Mouse (Mus musculus) forebrain, embryonic 10.5 days (tissue): Measurements from ENCODE around the gene Lasp1. TPM values are rescaled to one million over a fixed set of nuclear protein-coding genes. Genes with fewer than 3 reads are reported as not detected.

Experiments used
- DNase-seq: peaks from one replicate; pipeline ENCODE4 v3.0.0-alpha.2; 2017; ENCODE audit warnings: low spot score; ENCODE audit errors: extremely low spot score
- H3K27ac ChIP-seq: fragments of 300-500 bp; sonication (generic); 2 replicates; pipeline ENCODE4 v1.5.1; 2016; ENCODE audit warnings: mild to moderate bottlenecking
- H3K27me3 ChIP-seq: fragments of 300-500 bp; sonication (generic); 2 replicates; pipeline ENCODE4 v1.6.1; 2016; ENCODE audit warnings: mild to moderate bottlenecking; ENCODE audit not compliant: poor library complexity, severe bottlenecking
- H3K36me3 ChIP-seq: fragments of 300-500 bp; sonication (generic); replicated peaks from 2 replicates; pipeline ENCODE4 v1.6.1; 2016; ENCODE audit warnings: mild to moderate bottlenecking, moderate library complexity
- H3K4me1 ChIP-seq: fragments of 300-500 bp; sonication (generic); 2 replicates; pipeline ENCODE4 v1.6.1; 2016
- H3K4me3 ChIP-seq: fragments of 300-500 bp; sonication (generic); 2 replicates; pipeline ENCODE4 v1.5.1; 2016; ENCODE audit warnings: mild to moderate bottlenecking, moderate library complexity
- H3K9me3 ChIP-seq: fragments of 300-500 bp; sonication (generic); 2 replicates; pipeline ENCODE4 v1.6.1; 2016; ENCODE audit warnings: mild to moderate bottlenecking, moderate library complexity
- WGBS: fragments of 180-500 bp; shearing (Covaris S2); methylation state at CpG from one replicate; pipeline ENCODE4 v1.1.7; 2016; 5-methylcytosine and 5-hydroxymethylcytosine counted together
- polyA plus RNA-seq: library from polyadenylated mRNA; unstranded; fragments of >200 nt; fragmentation: Nextera tagmentation; extraction: Ambion mirVana; gene quantifications from 2 replicates; pipeline ENCODE4 v1.2.1, GENCODE M21; 2016

The Lasp1 gene
- polyA plus RNA-seq, 1 experiment from 2014 or later, result 85.5 TPM

DNA sequence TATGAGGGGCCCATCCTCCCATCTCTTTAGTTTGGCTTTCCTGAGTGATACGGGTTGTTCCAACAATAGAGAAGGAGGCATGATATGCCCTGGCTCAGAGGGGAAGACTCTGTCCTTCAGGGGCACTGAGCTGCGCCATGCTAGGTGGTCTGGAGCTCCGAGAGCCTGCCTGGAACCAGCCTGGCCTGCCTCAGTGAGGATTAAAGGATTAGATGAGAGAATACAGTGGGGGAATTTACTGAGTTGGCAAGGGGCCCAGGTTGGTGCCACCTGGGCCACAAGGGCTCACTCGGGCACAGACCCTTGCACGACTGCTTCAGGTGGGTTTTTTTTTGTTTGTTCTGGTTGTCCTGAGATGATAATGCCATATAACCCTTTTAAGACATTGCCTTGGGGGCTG is 17.4 kb downstream of the Lasp1 start:
- WGBS, result 51% methylated on average over 5 of the region's 5 CpGs
- Histone ChIP-seq H3K27ac (peak overlapping the region; percentile 93), H3K4me3 (0 out of 2 replicates have a peak overlapping the region, but pooled peaks have one; percentile 4), H3K27me3 (no peaks in the 10 kb centered on the region), H3K36me3 (peaks cover 66% of the 10 kb centered on the region), H3K9me3 (no peaks in the 10 kb centered on the region), H3K4me1 (peaks cover 98% of the 10 kb centered on the region)
- DNase-seq, result no peak

DNA sequence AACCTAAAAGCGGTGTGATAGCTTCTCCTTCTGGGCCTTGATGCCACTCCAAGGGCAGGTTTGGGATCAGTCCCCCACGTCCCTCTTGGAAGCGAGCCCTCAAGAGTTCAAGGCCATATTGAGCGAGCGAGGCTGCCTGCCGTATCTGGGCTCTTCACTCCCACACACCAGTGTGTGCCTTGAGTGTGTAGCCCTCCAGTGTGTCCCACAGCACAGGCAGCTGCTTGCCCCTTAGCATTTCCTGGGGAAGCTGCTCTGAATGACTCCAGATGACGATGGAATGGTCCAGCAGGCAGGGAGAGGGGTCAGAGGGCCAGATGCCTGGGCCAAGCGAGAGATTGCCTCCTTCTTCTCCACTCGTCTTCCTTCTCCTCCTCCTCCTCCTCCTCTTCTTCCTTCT is 18.1 kb downstream of the Lasp1 start:
- H3K4me3 ChIP-seq, result no peak overlapping the region
- H3K36me3 ChIP-seq, result peaks cover 72% of the 10 kb centered on the region
- WGBS, result 53% methylated on average over 9 of the region's 9 CpGs
- peak overlapping the region; percentile 93 for H3K27ac ChIP-seq
- peaks cover 95% of the 10 kb centered on the region for H3K4me1 ChIP-seq
- no peaks in the 10 kb centered on the region for H3K27me3 ChIP-seq
- no peak for DNase-seq
- no peaks in the 10 kb centered on the region for H3K9me3 ChIP-seq

DNA sequence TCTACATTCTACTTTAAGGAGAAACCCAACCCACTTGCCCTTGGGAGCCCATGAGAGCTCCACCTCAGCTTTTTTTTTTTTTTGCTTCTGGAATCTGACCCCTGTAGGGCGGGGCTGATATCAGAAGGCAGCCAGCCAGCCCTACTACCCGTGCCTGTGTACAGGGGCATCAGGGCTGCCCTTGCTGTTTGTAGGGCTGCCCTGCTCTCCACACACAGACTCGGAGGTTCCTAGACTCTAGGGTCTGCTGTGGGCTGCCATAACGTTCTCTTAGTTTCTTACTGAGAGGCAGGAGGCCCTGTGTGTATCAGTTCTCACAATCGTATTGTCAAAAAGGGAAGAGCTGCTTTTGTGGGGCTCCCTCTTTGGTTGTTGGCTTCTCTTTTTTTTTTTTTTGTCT is 18.6 kb downstream of the Lasp1 start:
- DNase-seq, result no peak

DNA sequence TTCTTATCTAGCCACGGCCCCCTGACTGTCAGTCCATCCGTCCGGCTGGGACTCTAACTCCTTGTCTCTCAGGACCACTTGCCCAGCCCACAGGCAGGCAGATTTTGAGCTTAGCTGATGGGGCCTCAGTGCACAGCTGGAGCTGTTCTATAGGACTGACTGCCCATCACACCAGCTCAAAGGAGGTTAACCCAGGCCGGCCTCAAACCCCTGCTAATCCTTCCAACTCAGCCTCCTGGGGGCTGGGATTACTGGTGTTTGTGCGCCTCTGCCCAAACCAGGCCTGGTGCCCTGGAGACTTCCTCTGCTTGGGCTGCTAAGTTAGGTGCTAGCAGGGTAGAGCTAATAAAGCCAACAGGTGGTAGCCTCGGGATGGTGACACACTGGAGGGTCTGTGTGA is 19.2 kb downstream of the Lasp1 start:
- WGBS, result 15% methylated on average over 6 of the region's 6 CpGs
- H3K9me3 ChIP-seq, result no peaks in the 10 kb centered on the region
- DNase-seq, result no peak
- H3K27ac ChIP-seq, result peak overlapping the region; percentile 93
- peak overlapping the region; percentile 25; the same call in 1 of the 2 replicates for H3K4me3 ChIP-seq
- peaks cover 78% of the 10 kb centered on the region for H3K36me3 ChIP-seq
- no peaks in the 10 kb centered on the region for H3K27me3 ChIP-seq
- H3K4me1 ChIP-seq, result peaks cover 90% of the 10 kb centered on the region

More for the DNA sequence above, 18.6 kb downstream of the Lasp1 start:
- WGBS, result 41% methylated on average over 5 of the region's 5 CpGs
- H3K4me1 ChIP-seq, result peaks cover 90% of the 10 kb centered on the region
- H3K36me3 ChIP-seq, result peaks cover 73% of the 10 kb centered on the region
- H3K9me3 ChIP-seq, result no peaks in the 10 kb centered on the region
- peak overlapping the region; percentile 93 for H3K27ac ChIP-seq
- H3K27me3 ChIP-seq, result no peaks in the 10 kb centered on the region
- H3K4me3 ChIP-seq, result no peak overlapping the region

DNA sequence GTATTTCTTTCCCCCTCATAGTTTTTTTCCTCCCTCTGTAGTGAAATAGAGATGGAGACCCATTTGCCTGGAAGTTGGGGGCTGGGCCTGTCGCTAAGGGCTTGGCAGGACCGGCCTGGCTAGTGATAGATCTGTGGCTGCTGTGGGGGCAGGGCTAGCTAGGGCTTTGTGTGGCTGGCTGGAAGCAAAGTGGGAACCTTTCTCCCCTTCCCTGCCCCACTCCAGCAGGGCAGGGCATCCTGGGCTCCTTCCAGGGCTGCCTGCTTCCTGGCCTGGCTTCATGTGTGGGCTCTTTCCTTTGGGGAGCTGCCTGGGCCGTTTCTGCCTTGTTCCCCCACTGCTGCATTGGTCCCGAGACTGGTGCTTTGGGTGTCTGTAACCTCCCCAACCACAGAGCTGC is 19.8 kb downstream of the Lasp1 start:
- Histone ChIP-seq H3K4me3 (peak overlapping the region; percentile 25; the same call in 1 of the 2 replicates), H3K27ac (peak overlapping the region; percentile 93), H3K9me3 (no peaks in the 10 kb centered on the region), H3K36me3 (peaks cover 77% of the 10 kb centered on the region), H3K27me3 (no peaks in the 10 kb centered on the region), H3K4me1 (peaks cover 89% of the 10 kb centered on the region)
- 1% methylated on average over 4 of the region's 4 CpGs for WGBS
- DNase-seq, result peak; percentile 68

DNA sequence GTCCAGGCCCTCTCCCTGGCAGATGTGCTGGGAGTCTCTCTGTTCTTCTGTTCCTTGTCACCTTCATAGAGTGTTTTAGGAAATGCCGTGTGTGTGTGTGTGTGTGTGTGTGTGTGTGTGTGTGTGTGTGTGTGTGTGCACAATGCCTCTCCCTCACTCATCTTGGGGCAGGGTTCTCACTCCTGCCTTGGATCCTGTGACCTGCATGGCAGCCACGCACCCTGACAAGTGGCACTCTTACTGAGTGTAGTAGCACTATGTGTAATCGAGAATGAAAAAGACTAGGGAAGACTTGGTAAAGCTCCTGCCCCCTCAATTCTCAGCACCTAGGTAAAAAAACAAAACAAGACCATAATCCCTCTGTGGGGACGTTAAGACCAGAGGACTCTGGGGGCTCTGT is 20.3 kb downstream of the Lasp1 start:
- Histone ChIP-seq H3K4me3 (no peak overlapping the region), H3K36me3 (peaks cover 76% of the 10 kb centered on the region), H3K27ac (peak overlapping the region; percentile 93), H3K4me1 (peaks cover 83% of the 10 kb centered on the region), H3K9me3 (no peaks in the 10 kb centered on the region), H3K27me3 (no peaks in the 10 kb centered on the region)
- no peak for DNase-seq
- WGBS, result 47% methylated on average over 4 of the region's 4 CpGs

DNA sequence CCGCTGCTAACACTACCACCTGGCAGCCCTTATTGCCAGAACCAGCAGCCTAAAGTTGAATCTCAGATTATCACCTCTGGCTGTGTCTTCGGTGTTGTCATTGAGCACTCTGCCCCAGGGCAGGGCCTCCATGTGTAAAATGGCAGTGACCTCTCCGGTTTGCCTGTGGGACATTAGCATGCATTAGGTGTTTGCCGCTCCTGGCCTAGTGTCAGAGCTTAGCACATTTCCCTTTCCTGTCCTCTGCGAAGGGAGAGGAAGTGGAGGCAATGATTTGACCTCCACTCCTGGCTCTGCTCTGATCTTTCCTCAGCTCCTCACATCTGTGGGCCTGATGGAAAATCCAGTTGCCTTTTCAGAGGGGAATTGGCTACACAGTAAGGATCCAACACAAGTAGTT is 21.1 kb downstream of the Lasp1 start:
- Histone ChIP-seq H3K4me1 (peaks cover 78% of the 10 kb centered on the region), H3K36me3 (peaks cover 76% of the 10 kb centered on the region), H3K27ac (0 out of 2 replicates have a peak overlapping the region, but pooled peaks have one; percentile 31), H3K27me3 (no peaks in the 10 kb centered on the region), H3K4me3 (no peak overlapping the region), H3K9me3 (no peaks in the 10 kb centered on the region)
- no peak for DNase-seq
- WGBS, result 79% methylated on average over 5 of the region's 5 CpGs

DNA sequence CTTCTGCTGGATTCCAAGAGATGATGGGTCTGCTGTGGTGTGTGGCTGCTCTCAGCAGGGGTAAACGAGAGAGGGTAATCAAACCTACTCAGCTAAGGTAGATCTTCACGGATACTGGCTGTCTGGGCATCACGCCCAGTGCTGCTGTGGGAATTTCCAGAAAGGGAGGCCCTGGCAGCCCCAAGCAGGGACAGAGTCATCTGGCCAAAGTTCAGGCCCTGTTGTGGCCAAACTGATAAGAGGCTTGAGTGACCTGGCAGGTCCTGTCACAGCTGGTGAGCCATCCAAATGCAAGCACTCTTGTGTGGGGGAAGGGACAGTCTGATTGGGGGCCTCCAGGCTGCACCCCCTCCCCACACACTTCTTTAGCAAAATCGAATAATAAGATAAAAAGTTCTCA is 22.0 kb downstream of the Lasp1 start:
- no peak for DNase-seq
- H3K4me1 ChIP-seq, result peaks cover 69% of the 10 kb centered on the region
- no peaks in the 10 kb centered on the region for H3K9me3 ChIP-seq
- 78% methylated on average over 4 of the region's 4 CpGs for WGBS
- H3K4me3 ChIP-seq, result no peak overlapping the region
- no peaks in the 10 kb centered on the region for H3K27me3 ChIP-seq
- H3K27ac ChIP-seq, result no peak overlapping the region
- H3K36me3 ChIP-seq, result peaks cover 76% of the 10 kb centered on the region

DNA sequence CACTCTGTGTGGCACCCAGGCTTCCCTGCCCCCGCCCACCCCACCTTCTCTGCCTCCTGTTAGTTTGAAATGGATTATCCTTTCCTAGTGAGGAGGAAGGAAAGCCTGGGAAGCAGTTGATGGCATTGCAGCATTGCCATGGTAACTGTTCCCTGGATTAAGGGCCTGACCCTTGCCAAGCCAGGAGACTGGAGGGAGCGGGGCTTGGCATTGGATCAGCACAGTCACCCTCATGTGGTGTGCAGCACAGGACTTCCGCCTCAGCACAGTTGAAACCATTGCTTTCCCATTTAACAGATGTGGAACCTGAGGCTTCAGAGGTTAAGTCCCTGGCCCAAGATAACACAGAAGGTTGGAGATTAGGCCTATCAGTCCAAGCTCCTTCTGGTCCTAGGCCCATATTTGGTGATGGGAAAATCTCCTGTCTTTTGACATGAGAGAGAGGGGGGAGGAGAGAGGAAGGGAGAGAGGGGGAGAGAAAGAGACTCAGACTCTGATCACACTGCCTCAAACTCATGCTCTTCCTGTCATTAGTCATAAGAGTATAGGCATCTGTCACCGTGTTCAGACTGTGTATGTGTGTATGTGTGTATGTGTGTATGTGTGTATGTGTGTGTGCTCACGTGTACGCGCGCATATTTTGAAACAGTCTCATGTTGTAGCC is 22.7 kb downstream of the Lasp1 start:
- peaks cover 65% of the 10 kb centered on the region for H3K4me1 ChIP-seq
- WGBS, result 90% methylated on average over 8 of the region's 8 CpGs
- H3K27ac ChIP-seq, result peak overlapping the region; percentile 48; the same call in 1 of the 2 replicates
- peaks cover 76% of the 10 kb centered on the region for H3K36me3 ChIP-seq
- H3K9me3 ChIP-seq, result no peaks in the 10 kb centered on the region
- DNase-seq, result no peak
- H3K4me3 ChIP-seq, result no peak overlapping the region
- no peaks in the 10 kb centered on the region for H3K27me3 ChIP-seq

DNA sequence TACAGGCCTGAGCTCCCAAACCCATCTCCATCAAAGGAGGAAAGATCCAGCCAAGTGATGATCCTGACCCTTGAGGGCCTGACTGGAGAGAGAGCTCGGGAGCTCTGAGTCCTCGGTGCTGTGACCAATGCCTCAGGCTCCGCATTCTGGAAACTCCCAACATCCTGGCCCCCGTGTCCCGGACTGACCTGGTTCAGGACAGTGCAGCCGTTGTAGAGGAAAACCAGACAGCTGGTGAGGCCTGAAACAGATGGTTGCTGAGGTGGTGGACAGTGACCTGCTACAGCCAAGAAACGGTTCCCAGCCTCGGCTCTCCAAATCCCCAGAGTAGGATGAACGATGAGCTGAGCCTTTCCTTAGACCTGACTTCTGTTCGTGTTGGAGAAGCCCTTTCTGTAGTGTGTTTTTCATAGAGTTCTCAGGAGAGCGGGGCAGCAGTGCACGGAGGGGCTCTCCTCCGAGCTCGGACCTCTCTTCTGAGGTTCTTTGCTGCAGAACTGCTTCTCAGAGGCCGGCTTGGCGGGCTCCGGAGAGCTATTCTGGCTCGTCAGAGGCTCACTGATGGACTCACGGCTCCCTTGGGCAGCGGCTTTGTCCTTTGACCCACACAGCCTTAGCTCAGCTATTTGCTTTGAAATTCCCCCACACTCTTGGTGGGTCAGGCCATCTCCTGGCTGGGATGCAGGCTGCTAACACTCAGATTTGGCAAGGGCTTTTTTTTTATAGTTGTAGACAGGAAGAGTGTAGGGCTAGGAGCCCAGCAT is 24.2 kb downstream of the Lasp1 start:
- 74% methylated on average over 20 of the region's 20 CpGs for WGBS
- Histone ChIP-seq H3K4me3 (no peak overlapping the region), H3K27ac (peak overlapping the region; percentile 48; the same call in 1 of the 2 replicates), H3K4me1 (peaks cover 50% of the 10 kb centered on the region), H3K9me3 (no peaks in the 10 kb centered on the region), H3K27me3 (no peaks in the 10 kb centered on the region), H3K36me3 (peaks cover 77% of the 10 kb centered on the region)
- no peak for DNase-seq

DNA sequence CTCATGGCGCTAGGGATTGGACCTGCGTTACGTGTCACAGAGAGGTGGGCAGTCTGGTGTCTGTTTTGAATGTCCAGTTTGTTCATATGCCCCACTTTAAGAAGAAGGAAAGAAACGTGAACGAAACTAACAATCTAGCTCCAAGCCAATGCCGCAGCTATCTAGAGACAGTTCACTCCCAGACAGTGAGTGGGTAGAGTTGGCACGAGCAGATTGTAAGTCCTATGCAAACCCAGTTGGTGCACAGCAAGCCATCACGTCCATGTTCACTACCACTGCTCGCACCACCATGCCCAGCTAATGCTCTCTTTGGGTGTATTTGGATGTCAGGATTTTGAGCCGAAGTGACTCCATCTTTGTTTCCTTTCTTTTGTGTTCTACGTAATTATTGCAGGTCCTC is 25.4 kb downstream of the Lasp1 start:
- no peak for DNase-seq
- peaks cover 87% of the 10 kb centered on the region for H3K36me3 ChIP-seq
- no peaks in the 10 kb centered on the region for H3K9me3 ChIP-seq
- peaks cover 38% of the 10 kb centered on the region for H3K4me1 ChIP-seq
- H3K27ac ChIP-seq, result no peak overlapping the region
- H3K4me3 ChIP-seq, result no peak overlapping the region
- WGBS, result 95% methylated on average over 11 of the region's 11 CpGs
- H3K27me3 ChIP-seq, result no peaks in the 10 kb centered on the region

DNA sequence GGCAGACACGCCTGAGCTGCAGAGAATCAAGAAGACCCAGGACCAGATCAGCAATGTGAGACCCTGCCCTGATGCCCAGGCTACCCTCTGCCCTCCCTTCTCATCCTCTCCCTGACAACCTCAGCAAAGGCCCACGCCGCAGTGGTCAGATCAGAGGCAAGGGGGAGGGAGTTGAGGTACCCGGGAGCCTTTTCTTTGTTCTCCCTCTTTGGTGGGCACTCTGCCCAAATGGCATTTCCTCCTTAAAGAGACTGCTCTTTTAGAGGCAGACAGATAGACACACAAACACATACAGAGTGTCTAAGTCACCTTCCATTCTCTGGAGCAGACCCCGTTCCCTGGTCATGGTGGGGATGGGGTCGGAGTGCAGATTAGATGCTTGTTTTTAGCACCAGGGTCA is 26.1 kb downstream of the Lasp1 start:
- peaks cover 90% of the 10 kb centered on the region for H3K36me3 ChIP-seq
- no peak for DNase-seq
- H3K27me3 ChIP-seq, result no peaks in the 10 kb centered on the region
- H3K9me3 ChIP-seq, result no peaks in the 10 kb centered on the region
- H3K27ac ChIP-seq, result no peak overlapping the region
- peaks cover 31% of the 10 kb centered on the region for H3K4me1 ChIP-seq
- H3K4me3 ChIP-seq, result no peak overlapping the region
- 83% methylated on average over 6 of the region's 6 CpGs for WGBS

DNA sequence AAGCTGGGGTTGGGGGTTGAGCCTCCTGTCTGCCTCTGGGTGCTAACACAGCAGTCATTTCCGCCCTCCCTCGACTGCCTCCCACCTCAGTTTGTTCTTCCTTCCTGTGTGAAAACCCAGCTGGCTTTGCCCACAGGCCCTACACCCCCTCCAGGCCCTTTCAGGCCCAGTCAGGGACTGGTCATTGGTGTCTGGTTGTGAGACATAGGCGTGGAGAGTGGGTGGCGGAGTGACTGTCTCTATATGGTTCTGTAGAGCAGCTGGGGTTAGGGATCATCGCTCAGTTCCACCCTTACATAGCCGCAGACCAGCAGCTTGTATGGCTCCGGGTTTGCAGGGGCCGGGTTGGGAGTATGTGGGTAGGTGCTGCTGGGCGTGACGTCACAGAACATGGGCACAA is 26.5 kb downstream of the Lasp1 start:
- H3K9me3 ChIP-seq, result no peaks in the 10 kb centered on the region
- no peak overlapping the region for H3K4me3 ChIP-seq
- 90% methylated on average over 10 of the region's 10 CpGs for WGBS
- H3K36me3 ChIP-seq, result peaks cover 89% of the 10 kb centered on the region
- H3K27ac ChIP-seq, result no peak overlapping the region
- no peak for DNase-seq
- no peaks in the 10 kb centered on the region for H3K27me3 ChIP-seq
- H3K4me1 ChIP-seq, result peaks cover 29% of the 10 kb centered on the region
